Mouse (Mus musculus) CH12.LX (cell line): ENCODE measurements around the gene Prokr2. TPM values are rescaled to one million over a fixed set of nuclear protein-coding genes. Genes with fewer than 3 reads are reported as not detected.
A peak's percentile ranks its signal among the peaks of the same experiment; 100 is the strongest.

ENCODE experiments used
- DNase-seq: peaks from one replicate; pipeline ENCODE4 v3.0.0-alpha.2; 2013; ENCODE audit errors: extremely low read depth
- H3K27ac ChIP-seq: 2 replicates; pipeline ENCODE4 v1.5.1; 2012; ENCODE audit warnings: low read depth, mild to moderate bottlenecking, control low read depth, moderate library complexity; ENCODE audit not compliant: insufficient read depth
- H3K27me3 ChIP-seq: replicated peaks from 2 replicates; pipeline ENCODE3; 2012; ENCODE audit warnings: inconsistent platforms
- H3K36me3 ChIP-seq, 2 experiments: replicated peaks in 1 of 2; 2 replicates each; pipeline versions ENCODE3 to v1.6.1; 2012; ENCODE audit warnings: inconsistent platforms in 1 of 2, low read length in 1 of 2, mild to moderate bottlenecking in 1 of 2, mixed read lengths in 1 of 2, moderate library complexity in 1 of 2; ENCODE audit not compliant: control insufficient read depth in 1 of 2, insufficient read depth in 1 of 2
- H3K4me1 ChIP-seq, 2 experiments: 2 replicates each; pipeline ENCODE4 v1.6.1; 2012; ENCODE audit warnings: inconsistent platforms in 1 of 2, moderate library complexity in 1 of 2; ENCODE audit not compliant: insufficient read depth in 2 of 2, control insufficient read depth in 1 of 2
- H3K4me2 ChIP-seq: 2 replicates; pipeline ENCODE4 v1.6.1; 2012; ENCODE audit warnings: low read depth, mild to moderate bottlenecking, control low read depth; ENCODE audit not compliant: poor library complexity, insufficient read depth, severe bottlenecking
- H3K4me3 ChIP-seq, 3 experiments: fragments of 150-350 bp in 1 of 3; sonication (generic) in 1 of 3; replicated peaks in 1 of 3; 2 replicates each; pipeline versions ENCODE3 to v1.5.1; 2011 to 2012; ENCODE audit warnings: low read depth in 2 of 3, low read length in 2 of 3, mild to moderate bottlenecking in 2 of 3, moderate library complexity in 2 of 3, control low read depth in 1 of 3, improper control_type of control experiment in 1 of 3, inconsistent platforms in 1 of 3, mixed read lengths in 1 of 3; ENCODE audit not compliant: poor library complexity in 1 of 3
- H3K79me2 ChIP-seq: replicated peaks from 2 replicates; pipeline ENCODE4 v1.6.1; 2012; ENCODE audit warnings: mild to moderate bottlenecking, moderate library complexity; ENCODE audit not compliant: control insufficient read depth, poor library complexity, insufficient read depth, severe bottlenecking; ENCODE audit errors: extremely low read depth
- H3K9ac ChIP-seq: 2 replicates; pipeline ENCODE4 v1.6.1; 2012; ENCODE audit warnings: low read depth, mild to moderate bottlenecking, control low read depth, moderate library complexity; ENCODE audit not compliant: insufficient read depth
- H3K9me3 ChIP-seq: replicated peaks from 2 replicates; pipeline ENCODE3; 2012; ENCODE audit warnings: low read length, inconsistent platforms, mixed read lengths
- CHD1 ChIP-seq: IDR thresholded peaks from 2 replicates; pipeline ENCODE4 v1.6.1; 2012; ENCODE audit warnings: low read depth, low read length, improper control_type of control experiment, inconsistent platforms
- CTCF ChIP-seq, 2 experiments: IDR thresholded peaks in 1 of 2; conservative IDR thresholded peaks in 1 of 2; 2 replicates each; pipeline ENCODE4 v1.5.1; 2011 to 2012; ENCODE audit warnings: low read depth in 2 of 2, low read length in 2 of 2, improper control_type of control experiment in 1 of 2, inconsistent platforms in 1 of 2, mild to moderate bottlenecking in 1 of 2, moderate library complexity in 1 of 2
- EP300 ChIP-seq: IDR thresholded peaks from 2 replicates; pipeline ENCODE4 v1.6.1; 2011; ENCODE audit warnings: low read length, improper control_type of control experiment
- ETS1 ChIP-seq: conservative IDR thresholded peaks from 2 replicates; pipeline ENCODE4 v1.6.1; 2012; ENCODE audit warnings: low read depth, mild to moderate bottlenecking, inconsistent platforms, low read length, improper control_type of control experiment, moderate library complexity
- JUN ChIP-seq: IDR thresholded peaks from 2 replicates; pipeline ENCODE4 v1.6.1; 2011; ENCODE audit warnings: low read depth, mild to moderate bottlenecking, low read length, improper control_type of control experiment, moderate library complexity; ENCODE audit not compliant: insufficient read depth
- KAT2A ChIP-seq: IDR thresholded peaks from 2 replicates; pipeline ENCODE4 v1.6.1; 2012; ENCODE audit warnings: low read length, improper control_type of control experiment, inconsistent platforms; ENCODE audit not compliant: insufficient replicate concordance
- MEF2A ChIP-seq: IDR thresholded peaks from 2 replicates; pipeline ENCODE4 v1.6.1; 2014; ENCODE audit warnings: low read depth, mild to moderate bottlenecking, inconsistent platforms, low read length, improper control_type of control experiment, borderline replicate concordance
- NELFE ChIP-seq: IDR thresholded peaks from 2 replicates; pipeline ENCODE4 v1.6.1; 2011; ENCODE audit warnings: low read depth, low read length, improper control_type of control experiment
- PAX5 ChIP-seq: IDR thresholded peaks from 2 replicates; pipeline ENCODE4 v1.6.1; 2012; ENCODE audit warnings: low read length, inconsistent platforms, mixed read lengths
- POLR2A ChIP-seq: IDR thresholded peaks from 2 replicates; pipeline ENCODE4 v1.6.1; 2011; ENCODE audit warnings: low read depth, mild to moderate bottlenecking, improper control_type of control experiment, low read length
- POLR2AphosphoS2 ChIP-seq: IDR thresholded peaks from 2 replicates; pipeline ENCODE4 v1.6.1; 2011; ENCODE audit warnings: low read depth, low read length, improper control_type of control experiment
- RAD21 ChIP-seq: IDR thresholded peaks from 2 replicates; pipeline ENCODE4 v1.6.1; 2011; ENCODE audit warnings: low read depth, mild to moderate bottlenecking, low read length, improper control_type of control experiment, moderate library complexity
- RCOR1 ChIP-seq: conservative IDR thresholded peaks from 2 replicates; pipeline ENCODE4 v1.6.1; 2012; ENCODE audit warnings: low read depth, mild to moderate bottlenecking, inconsistent platforms, low read length, improper control_type of control experiment
- SMC3 ChIP-seq: IDR thresholded peaks from 2 replicates; pipeline ENCODE4 v1.6.1; 2011; ENCODE audit warnings: low read depth, low read length, improper control_type of control experiment
- UBTF ChIP-seq: IDR thresholded peaks from 2 replicates; pipeline ENCODE4 v1.6.1; 2012; ENCODE audit warnings: low read depth, mild to moderate bottlenecking, inconsistent platforms, low read length, improper control_type of control experiment, moderate library complexity
- ZC3H11A ChIP-seq: IDR thresholded peaks from 2 replicates; pipeline ENCODE4 v1.6.1; 2012; ENCODE audit warnings: low read depth, mild to moderate bottlenecking, inconsistent platforms, low read length, improper control_type of control experiment
- ZKSCAN1 ChIP-seq: IDR thresholded peaks from 2 replicates; pipeline ENCODE4 v1.6.1; 2012; ENCODE audit warnings: low read depth, inconsistent platforms, low read length, improper control_type of control experiment, borderline replicate concordance
- ZNF384 ChIP-seq: IDR thresholded peaks from 2 replicates; pipeline ENCODE4 v1.6.1; 2012; ENCODE audit warnings: low read depth, low read length, improper control_type of control experiment, inconsistent platforms
- dilution Hi-C: fragments of 300-500 bp; cut with MboI; formaldehyde crosslinking; loops from 2 replicates; pipeline ENCODE4 v1.14.3; 2020; ENCODE audit warnings: low sequenced_read_pairs; ENCODE audit not compliant: extremely low pct_unique_long_range_greater_than_20kb, extremely low pct_ligation_motif_present
- in situ Hi-C: fragments of 300-500 bp; cut with MboI; formaldehyde crosslinking; loops from 3 replicates; pipeline ENCODE4 v1.14.3; 2019; ENCODE audit warnings: low sequenced_read_pairs, low pct_ligation_motif_present, low pct_unique_long_range_greater_than_20kb, mixed read lengths
- polyA plus RNA-seq: library from polyadenylated mRNA; unstranded; fragments of >175 nt; gene quantifications from 2 replicates; pipeline ENCODE4 v1.2.1, GENCODE M21; 2012; ENCODE audit warnings: low read depth; ENCODE audit not compliant: insufficient read length
- total RNA-seq, 2 experiments: library from RNA; depleted of rRNA; stranded (reverse); fragments of 300-350 nt in 1 of 2; fragments of >200 nt in 1 of 2; gene quantifications; 2 replicates each; pipeline ENCODE4 v1.2.3; 2012 to 2014

The Prokr2 gene
- total and polyA plus RNA-seq, 3 experiments, result 0.04 TPM; not detected in 2

DNA sequence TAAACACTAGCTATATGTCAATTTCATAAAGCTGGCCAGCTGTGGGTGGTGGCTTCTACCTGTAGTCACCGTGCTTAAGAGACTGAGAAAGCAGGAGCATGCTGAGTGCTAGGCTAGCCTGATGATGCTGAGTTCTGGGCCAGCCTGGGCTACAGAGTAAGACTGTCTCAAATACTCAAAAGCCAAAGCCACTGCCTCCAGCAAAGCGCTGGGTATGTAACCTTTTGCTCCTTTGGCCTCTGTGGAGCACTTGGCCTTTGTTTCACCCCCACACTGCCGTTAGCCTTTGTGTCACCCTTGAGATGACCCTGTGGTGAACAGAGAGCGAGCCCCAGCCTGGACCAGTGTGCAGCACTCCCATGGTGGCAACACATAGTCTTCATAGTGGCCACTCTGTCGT, 64.7 kb downstream of the Prokr2 start:
- H3K27me3 ChIP-seq, result no peaks in the 10 kb centered on the region
- no peaks in the 10 kb centered on the region for H3K9me3 ChIP-seq
- TF ChIP-seq ZKSCAN1, result no peak
- TF ChIP-seq KAT2A, result no peak
- TF ChIP-seq ZC3H11A, result no peak
- TF ChIP-seq EP300, result no peak
- no peak for TF ChIP-seq ETS1
- no peak for TF ChIP-seq POLR2AphosphoS2
- TF ChIP-seq NELFE, result no peak
- TF ChIP-seq MEF2A, result no peak
- TF ChIP-seq RCOR1, result no peak
- no peak overlapping the region for H3K4me2 ChIP-seq
- H3K4me1 ChIP-seq, result peaks cover 0 to 11% of the 10 kb centered on the region in 2 experiments; a peak in 2 of 4 replicates
- no peak overlapping the region for H3K9ac ChIP-seq
- no peaks in the 10 kb centered on the region for H3K79me2 ChIP-seq
- dilution Hi-C loops, result no loop called here
- H3K27ac ChIP-seq, result no peak overlapping the region
- H3K4me3 ChIP-seq, result no peak overlapping the region
- DNase-seq, result no peak
- H3K36me3 ChIP-seq, result no peaks in the 10 kb centered on the region
- in situ Hi-C loops, result loop anchor here (5.0 to 25.0 kb wide), 3 partner anchors 167 to 592 kb away; no protein-coding TSS in a partner anchor

DNA sequence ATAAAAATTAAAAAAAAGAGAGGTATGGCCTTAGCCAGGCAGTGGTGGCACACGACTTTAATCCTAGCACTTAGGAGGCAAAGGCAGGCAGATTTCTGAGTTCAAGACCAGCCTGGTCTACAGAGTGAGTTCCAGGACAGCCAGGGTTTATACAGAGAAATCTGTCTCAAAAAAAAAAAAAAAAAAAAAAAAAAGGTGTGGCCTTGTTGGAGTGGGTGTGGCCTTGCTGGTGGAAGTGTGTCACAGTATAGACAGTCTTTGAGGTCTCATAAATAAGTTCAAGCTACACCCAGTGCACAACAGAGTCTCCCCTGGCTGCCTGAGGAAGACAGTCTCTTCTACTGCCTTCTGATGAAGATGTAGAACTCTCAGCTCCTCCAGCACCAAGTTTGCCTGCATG, 68.1 kb downstream of the Prokr2 start:
- TF ChIP-seq UBTF, result no peak
- TF ChIP-seq ZNF384, result peak; percentile 60; the same call in 1 of the 2 replicates

GRCm38 (mm10) chr2:132316041-132316808, 69.0 kb downstream of the Prokr2 start:
- TF ChIP-seq MEF2A (0 out of 2 replicates have a peak, but pooled peaks have one; percentile 24), RCOR1 (no peak), CTCF (conservative IDR thresholded peaks at IDR 0.05 in 1 of 2, IDR thresholded peaks at IDR 0.05 in 1 of 2; ENCODE audit: low read depth in 2 of 2, low read length in 2 of 2) (peak; percentile 81 to 98), POLR2A (no peak), UBTF (no peak), PAX5 (no peak), SMC3 (peak; percentile 94), ZC3H11A (peak; percentile 82), JUN (peak; percentile 28; the same call in 1 of the 2 replicates), EP300 (no peak), RAD21 (peak; percentile 99), CHD1 (no peak)
- dilution Hi-C loops, result no loop called here
- no peaks in the 10 kb centered on the region for H3K27me3 ChIP-seq
- H3K27ac ChIP-seq, result no peak overlapping the region
- no peak overlapping the region for H3K4me2 ChIP-seq
- H3K9ac ChIP-seq, result no peak overlapping the region
- H3K9me3 ChIP-seq, result peaks cover 2% of the 10 kb centered on the region
- no peak overlapping the region for H3K4me3 ChIP-seq
- in situ Hi-C loops, result loop anchor here (25.0 kb wide), 2 partner anchors 396 to 596 kb away; no protein-coding TSS in a partner anchor
- no peaks in the 10 kb centered on the region for H3K79me2 ChIP-seq
- H3K36me3 ChIP-seq, result peaks cover 3 to 10% of the 10 kb centered on the region in 2 experiments
- DNase-seq, result peak; percentile 83
- H3K4me1 ChIP-seq, result peaks cover 0 to 12% of the 10 kb centered on the region in 2 experiments; a peak in 2 of 4 replicates

More for the DNA sequence above, 68.1 kb downstream of the Prokr2 start:
- Histone ChIP-seq H3K36me3 (peaks cover 0 to 2% of the 10 kb centered on the region in 2 experiments), H3K4me1 (peaks cover 0 to 12% of the 10 kb centered on the region in 2 experiments; a peak in 2 of 4 replicates), H3K27ac (no peak overlapping the region), H3K9me3 (peaks cover 2% of the 10 kb centered on the region), H3K4me2 (no peak overlapping the region), H3K9ac (no peak overlapping the region), H3K4me3 (no peak overlapping the region), H3K27me3 (no peaks in the 10 kb centered on the region), H3K79me2 (no peaks in the 10 kb centered on the region)
- no peak for DNase-seq
- dilution Hi-C loops (no loop called here), in situ Hi-C loops (loop anchor here (25.0 kb wide), 2 partner anchors 395 to 595 kb away; no protein-coding TSS in a partner anchor)
